Mouse (Mus musculus) layer of hippocampus, postnatal 10 days (tissue): ENCODE data around the gene Hdac7. TPM values are rescaled to one million over a fixed set of nuclear protein-coding genes. Genes with fewer than 3 reads are reported as not detected.

Experiments
- DNase-seq, 2 experiments: peaks; one replicate each; pipeline ENCODE4 v3.0.0; 2021; ENCODE audit warnings: low spot score in 2 of 2
- total RNA-seq, 2 experiments: library from RNA; stranded (reverse); gene quantifications; 2 replicates each; pipeline ENCODE4 v1.2.3; 2021

The Hdac7 gene
- total RNA-seq, 2 experiments from 2014 or later, result 29.1 to 32.0 TPM

GRCm38 (mm10) chr15:97793386-97794153, 50.7 kb downstream of the Hdac7 start:
- no peak for DNase-seq

DNA sequence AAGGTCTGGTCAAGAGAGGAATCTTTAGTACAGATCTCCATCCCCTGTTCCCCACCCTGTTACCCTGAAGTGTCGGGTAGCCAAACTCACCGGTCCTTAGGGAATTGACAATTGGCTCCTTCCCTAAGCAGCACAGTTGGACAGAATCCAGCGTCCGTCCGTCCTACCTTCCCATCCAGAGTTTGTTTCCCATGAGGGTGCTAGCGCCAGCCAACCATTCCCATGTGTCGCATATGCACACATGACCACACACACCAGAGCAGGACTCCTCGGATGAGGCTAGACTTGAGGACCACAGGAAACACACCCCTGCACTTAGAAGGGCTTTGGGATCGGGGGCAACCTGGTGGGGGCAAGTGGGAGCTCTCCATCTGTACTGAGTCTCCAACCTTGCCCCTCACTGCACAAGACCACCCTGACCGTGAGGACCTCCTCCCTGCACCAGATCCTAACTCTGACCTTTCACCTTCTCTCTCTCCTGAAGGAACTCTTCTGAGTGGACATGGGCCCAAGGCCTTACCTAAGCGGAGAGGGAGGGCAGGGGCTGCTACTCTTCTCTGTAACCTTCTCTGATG, 53.1 kb downstream of the Hdac7 start:
- no peak for DNase-seq

- DNase-seq, result peak; percentile 71 to 78
Measured at GRCm38 (mm10) chr15:97789761-97790505, 54.4 kb downstream of the Hdac7 start.

DNA sequence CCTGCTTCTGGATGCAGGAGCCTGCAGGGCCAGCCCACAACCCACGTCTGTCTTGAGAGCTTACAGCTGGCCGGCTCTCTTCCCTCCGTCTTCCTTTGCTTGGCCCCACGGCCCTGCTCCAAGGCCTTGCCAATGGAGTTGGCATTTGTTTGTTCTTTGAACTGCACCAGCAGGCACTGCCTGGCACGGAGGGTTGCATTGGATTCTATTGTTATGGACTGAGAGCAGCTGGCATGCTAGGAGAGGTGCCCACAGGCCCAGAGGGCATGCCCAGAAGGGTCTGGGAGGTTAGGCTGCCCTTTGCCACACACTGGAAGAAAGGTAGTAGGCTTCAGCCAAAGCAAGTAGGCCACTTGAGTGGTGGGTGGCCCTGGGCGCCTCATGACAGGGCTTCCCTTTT, 55.5 kb downstream of the Hdac7 start:
- peak in 1 of 2 experiments; percentile 69 for DNase-seq

DNA sequence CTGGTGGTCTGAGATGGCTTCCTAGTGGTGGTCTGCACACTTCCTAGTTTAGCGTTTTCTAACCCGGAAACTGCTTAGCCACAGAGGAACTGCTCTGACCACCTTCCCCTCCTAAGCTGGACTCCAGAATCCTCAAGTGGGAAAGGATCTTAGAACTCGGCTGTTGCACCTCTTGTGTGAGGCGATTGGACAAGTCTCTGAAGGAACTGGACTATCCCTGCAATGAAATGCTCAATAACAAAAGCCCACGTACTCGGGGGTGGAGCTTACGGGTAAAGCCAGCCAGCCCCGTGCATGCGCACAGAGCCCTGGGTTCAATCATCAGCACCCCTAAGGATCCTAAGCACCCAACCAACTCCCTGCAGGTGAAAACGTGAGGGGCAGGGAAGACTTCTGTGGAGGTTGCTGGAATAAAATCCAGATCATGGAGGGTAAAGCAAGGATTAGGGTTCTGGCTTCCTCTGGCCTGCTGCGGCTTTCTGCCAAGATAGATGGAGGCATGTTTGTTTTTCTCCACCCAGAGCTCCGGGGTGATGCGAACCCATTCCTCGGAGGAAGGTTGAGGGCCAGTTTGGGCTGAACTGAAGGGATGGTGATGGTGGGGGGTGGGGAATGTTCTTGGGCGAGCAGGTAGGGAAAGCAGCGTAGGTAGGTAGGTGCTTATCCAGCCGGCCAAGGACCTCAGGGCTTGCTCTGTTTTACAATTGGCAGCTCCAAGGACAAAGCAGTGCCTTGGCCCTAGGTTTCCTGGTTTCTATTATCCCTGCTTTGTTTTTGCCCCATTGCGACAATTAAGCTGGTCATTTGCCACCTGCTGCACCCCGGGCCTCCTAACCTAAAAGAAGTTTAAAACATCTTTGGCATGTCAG, 56.3 kb downstream of the Hdac7 start:
- DNase-seq, result no peak

DNA sequence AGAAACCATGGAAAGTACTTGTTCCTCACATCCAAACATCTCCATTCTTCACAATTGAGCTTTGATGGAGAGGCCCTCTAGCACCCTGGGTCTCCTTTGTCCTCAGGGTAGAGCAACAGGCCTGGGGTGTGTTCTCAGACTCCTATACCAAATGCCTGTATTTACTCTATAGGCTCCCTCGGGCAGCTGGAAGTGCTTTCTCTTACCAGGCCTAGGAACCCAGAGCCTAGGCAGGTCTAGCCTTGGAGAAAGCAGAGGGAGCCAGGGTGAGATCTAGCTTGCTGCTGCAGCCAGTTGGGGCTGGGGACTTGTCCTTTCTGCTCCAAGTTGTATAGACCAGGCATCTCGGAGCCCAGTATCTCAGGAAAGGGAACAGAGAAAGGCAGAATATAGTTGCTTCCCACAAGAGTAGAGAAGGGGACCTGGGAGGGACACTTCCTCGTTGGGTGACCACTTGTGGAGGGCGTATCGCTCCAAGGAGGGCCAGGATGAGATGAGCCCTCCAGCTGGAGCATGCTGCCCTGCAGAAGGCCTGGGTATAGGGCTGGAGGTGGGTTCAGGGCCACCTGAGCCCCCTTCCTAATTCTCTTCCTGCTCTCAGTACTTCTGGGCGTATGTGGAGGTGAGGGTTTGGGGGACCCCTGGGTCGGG, 57.0 kb downstream of the Hdac7 start:
- DNase-seq, result no peak

DNA sequence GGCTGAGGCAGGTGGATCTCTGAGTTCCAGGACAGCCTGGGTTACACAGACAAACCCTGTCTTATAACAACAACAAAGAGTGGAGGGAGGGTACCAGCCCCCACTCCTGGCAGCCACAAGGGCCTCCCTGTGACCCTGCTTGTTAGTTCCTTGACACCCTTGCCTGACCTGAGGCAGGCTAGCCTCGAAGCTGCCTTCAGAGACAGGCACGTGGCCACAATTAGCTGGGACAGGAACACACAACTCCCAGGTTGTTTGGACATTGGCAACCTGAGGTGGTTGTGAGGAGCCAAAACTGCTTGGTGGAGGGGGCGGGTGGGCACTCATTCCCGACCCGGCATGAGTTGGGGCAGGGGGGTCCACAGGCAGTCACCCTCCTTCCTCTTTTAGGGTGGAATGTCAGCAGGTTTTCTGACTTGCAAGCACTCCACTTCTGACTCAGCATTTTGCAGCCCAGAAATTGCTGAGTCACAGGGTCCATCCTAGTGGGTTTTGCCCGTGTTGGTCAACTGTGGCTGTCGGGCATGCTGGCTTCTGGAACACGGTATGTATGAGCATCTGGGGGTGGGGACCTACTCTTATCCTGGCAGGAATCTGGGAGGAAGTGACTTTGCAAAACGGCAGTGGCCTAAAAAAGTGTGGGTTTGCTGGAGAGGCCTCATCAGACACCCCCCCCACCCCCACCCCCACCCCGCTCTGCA, 57.7 kb downstream of the Hdac7 start:
- no peak for DNase-seq

DNA sequence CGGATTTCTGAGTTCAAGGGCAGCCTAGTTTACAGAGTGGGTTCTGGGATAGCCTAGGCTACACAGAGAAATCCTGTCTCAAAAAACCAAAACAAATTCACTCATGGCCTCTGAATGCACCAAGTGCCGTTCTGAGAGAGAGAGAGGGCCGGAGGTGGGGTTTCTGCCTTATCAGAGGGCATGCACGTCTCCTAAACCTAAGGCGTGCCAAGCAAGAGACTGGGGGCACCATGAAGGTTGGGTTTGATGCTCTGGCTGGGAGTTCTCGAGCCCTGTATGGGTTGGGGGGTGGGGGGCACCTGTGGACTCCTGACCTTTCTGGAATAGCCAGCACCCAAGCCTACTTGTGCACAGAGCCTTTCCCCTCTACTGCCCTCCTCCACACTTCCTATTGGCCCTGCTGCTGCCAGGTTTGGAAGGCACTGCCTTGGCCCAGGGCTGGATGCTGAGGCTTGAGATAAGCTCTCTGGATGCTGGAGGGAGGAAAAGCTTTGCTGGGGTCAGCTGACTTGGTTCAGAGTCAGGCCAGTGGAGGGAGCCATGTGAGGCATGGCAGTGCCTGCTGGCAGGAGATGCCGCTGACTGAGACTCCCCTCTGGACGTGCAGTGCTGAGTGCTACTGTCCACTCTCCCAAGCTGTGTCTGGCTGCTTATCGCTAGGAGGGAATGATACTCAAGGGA, 58.4 kb downstream of the Hdac7 start:
- no peak for DNase-seq

DNA sequence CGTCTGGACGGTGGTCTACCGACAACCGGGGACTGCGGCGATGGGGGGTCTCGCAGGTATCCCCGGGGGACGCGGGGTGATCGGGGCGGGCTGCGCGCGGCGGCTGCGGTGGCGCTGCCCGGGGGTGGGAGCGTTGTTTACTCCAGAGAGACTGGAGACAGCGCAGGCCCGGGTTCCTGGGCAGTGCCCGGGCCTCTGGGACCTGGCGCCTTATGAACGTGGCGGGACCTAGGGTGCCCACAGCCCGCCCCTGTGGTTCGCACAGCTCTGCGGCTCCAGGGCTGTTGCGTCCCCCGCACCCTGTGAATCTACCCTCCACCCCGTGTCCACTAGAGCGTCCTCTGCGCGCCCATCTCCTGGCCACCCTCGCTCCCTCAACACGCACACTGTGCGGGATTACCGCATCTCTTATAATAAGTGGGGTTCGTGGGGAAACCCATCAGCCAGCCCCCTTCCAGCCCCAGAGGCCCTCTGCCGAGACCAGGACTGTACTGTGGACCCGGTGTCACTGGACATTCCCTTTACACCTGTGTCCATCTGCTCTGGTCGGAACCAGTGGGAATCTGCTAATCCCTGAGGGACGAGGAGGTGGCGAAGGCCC, 59.6 kb downstream of the Hdac7 start:
- DNase-seq, result no peak

DNA sequence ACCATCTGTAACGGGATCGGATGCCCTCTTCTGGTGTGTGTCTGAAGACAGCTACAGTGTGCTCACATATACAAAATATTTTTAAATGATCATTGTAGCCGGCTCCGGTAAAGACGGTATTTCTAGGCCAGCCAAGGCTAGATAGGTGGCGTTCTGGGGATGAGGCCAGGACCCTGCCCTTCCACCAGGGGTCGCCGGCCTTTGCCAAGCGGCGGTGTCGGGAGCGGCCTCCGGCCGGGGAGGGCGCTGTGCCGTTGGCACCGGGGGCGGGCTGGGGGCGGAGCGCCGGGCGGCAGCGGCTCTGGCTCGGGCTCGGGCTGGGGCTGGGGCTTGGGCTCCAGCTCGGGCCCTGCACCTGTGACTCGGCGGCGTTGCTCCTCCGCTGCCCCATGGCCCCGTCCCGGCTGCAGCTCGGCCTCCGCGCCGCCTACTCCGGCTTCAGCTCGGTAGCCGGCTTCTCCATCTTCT, 60.2 kb downstream of the Hdac7 start:
- peak; percentile 92 to 93 for DNase-seq

DNA sequence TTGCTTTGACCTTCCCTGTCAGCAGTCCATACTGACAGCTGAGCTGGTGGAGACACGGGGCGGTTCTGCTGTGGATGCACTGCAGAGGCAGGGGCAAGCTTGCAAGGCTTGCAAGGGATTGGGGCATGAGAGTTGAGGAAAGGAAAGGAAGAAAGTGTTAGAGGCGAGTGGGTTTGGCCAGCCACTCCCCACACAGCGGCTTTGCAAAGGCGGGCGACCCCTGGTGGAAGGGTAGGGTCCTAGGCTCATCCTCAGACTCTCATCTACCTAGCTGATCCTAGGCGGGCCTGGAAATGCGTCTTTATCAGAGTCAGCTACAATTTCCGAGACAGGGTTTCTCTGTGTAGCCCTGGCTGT, 61.6 kb downstream of the Hdac7 start:
- peak; percentile 70 to 76 for DNase-seq

DNA sequence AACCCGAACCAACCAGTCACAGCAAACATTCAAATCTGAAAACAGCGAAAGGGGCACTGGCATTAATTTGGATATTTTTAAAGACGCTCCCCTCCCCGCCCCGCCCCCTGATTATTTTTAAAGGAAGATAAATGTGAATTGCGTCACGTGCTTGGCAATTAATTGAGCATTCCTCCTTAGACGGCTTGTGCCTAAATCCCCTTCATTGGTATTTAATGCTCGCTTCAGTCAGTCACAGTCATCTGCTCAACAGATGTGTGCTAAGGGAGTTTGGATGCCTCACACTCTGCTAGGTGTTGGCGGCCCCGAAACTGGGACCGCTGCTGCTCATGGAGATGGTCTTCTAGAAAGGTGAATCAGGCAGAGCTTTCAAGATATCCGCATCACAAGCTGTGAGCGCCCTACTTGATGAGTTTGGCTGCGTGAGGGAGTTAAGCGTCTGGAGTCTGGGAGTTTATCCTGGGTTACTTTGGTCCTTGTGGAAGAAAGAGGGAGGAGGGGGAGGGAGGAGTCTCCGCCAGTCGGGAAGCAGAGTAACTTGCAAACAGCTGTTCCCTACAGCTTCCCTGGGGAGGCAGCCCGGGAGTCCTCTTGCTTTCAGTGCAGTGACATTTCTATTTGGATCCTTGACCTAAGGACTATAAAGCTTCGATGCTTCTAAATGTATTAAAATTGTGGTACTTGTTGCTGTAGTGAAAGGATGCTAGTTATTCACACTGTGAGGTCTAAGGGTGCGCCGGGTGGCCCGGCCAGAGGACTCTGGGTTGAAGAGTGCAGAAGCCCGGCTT, 62.1 kb downstream of the Hdac7 start:
- DNase-seq, result no peak

DNA sequence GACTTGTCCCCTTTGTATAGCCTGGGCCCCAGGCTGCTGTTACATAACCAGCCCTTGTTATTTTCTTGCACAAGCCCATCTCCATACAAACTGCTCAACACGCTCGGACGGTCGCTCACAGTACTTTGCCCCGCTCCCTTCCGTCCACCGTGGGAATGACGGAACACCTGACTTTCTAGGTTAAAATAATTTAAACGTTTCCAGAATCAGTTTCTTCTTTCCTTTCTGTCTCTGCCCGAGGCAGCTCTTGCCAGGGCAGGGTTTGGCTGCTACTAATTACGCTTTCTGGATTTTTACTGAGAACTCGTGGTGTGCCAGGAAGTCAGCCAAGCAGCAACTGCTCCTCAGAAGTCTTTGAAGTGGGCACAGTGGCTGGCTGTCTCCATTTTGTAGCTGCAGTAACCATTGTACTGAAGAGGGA, 63.7 kb downstream of the Hdac7 start:
- no peak for DNase-seq

DNA sequence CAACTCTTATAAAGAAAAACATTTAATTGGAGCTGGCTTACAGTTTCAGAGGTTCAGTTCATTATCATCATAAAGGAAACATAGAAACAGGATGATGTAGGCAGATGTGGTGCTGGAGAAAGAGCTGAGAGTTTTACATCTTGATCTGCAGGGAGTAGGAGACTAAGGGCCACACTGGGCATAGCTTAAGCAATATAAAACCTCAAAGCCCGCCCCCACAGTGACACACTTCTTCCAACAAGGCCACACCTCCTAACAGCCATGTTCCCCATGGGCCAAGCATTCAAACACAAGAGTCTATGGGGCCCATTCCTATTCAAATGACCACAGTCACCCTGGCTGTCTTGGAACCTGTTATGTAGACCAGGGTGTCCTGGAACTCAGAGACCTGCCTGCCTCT, 64.7 kb downstream of the Hdac7 start:
- no peak for DNase-seq

DNA sequence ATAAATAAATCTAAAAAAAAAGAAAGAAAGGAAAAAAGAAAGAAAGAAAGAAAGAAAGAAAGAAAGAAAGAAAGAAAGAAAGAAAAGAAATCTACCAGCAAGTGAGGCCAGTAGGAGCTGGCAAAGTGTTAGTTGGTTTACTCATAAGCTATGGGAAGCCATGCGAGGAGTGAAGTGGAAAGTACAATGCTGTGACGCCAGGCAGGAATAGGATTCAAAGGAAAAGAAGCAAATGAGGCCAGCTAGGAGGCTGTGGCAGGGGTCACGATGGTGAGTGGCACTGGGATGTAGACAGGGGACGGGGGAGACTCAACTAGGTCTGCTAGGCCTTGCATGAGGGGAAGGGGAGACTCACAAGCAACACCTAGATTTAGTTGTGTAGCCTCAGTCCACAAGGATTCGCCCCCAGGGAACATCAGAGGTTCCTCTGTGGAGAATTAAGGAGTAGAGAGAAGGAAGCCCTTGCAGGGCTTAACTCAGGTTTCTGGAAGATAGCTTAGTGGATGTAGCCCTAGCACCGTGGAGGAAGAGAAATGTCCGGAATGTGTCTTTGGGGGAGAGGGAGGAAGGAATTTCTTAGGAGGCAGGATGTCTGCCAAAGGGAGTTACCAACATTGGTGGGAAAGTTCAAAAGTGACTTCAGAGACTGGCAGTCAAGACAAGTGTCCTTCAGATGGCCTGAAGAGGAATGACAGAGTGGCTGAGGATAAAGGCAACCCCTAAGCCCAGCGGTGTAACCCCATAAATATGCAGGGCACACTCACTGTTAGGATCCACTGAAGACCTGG, 65.8 kb downstream of the Hdac7 start, which contains the start of gene Slc48a1:
Gene Slc48a1 (plus strand): TSS at position 210 of the 788 bp plus-strand sequence.
- DNase-seq, result no peak

DNA sequence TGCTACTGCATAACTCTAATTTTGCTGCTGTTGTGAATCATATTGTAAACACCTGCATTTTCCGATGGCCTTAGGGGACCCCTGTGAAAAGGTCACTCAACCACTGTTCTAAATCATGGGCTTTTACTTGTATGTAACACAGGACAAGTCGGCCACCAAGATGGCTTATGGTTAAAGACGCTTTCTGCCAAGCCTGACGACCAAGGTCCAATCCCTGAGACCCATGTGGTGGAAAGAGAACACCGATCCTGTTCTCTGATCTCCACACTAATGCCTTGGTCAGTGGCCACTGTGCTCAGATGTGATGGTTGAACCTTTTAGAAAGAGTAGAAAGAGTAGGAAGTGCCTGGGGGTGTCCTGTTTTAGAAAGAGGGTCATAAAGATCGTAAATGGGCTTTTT, 67.4 kb downstream of the Hdac7 start:
- DNase-seq, result no peak

DNA sequence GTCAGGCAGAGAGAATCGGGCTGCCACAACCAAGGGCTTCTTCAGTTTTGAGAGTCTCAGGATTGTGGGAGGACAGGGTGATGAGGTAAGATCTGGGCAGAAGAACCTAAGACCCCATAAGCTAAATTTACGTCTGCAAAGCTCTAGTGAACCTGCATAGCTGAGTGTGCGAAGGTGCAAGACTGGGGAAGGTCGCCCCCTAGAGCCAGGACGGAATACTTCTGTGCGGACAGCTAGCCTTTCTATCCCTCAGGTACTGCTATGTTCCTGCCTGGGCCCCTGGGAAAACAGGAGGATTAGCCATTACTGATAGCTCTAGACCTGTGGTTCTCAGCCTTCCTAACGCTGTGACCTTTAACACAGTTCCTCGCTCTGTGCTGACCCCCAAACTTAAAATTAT, 67.8 kb downstream of the Hdac7 start:
- DNase-seq, result peak; percentile 79 to 85
